Comparison of ENCODE assay signal across 26 mouse cellular contexts in genomic region chr15:6726130-6726808, GRCm38 (mm10). TPM values are rescaled to one million over a fixed set of nuclear protein-coding genes. Genes with fewer than 3 reads are reported as not detected.
DNase-seq lines count a peak whose midpoint lies in the region; ATAC-seq and TF ChIP-seq lines count a peak whose summit lies in the region.
"Had no signal": no experiment of that assay in that cellular context is flagged by ENCODE, and none has a peak within 500 bp of the region (broad histone marks: within the 10 kb centered on the region; RNA-seq: fewer than 3 reads in every experiment).

No protein-coding gene starts in this region.

- no peak overlapping the region for H3K4me2 ChIP-seq in stomach, embryonic 14.5 days (replicated peaks; ENCODE audit: low read depth, low read length)
- no peak overlapping the region for H3K4me2 ChIP-seq in heart, embryonic 11.5 days
- no peak overlapping the region for H3K4me2 ChIP-seq in midbrain, postnatal 0 days (ENCODE audit: low read depth, low read length, poor library complexity, severe bottlenecking)
- H3K4me2 ChIP-seq: hindbrain, embryonic 15.5 days; lung, embryonic 15.5 days; midbrain, embryonic 12.5 days; neural tube, embryonic 12.5 days; stomach, embryonic 15.5 days had no signal

- no peak overlapping the region for H3K4me3 ChIP-seq in stomach, embryonic 14.5 days (ENCODE audit: low read depth, low read length)
- no peak overlapping the region for H3K4me3 ChIP-seq in heart, embryonic 11.5 days (ENCODE audit: low read depth, low read length)
- no peak overlapping the region for H3K4me3 ChIP-seq in midbrain, postnatal 0 days (ENCODE audit: low read depth, low read length)
- H3K4me3 ChIP-seq: embryonic facial prominence, embryonic 10.5 days; hindbrain, embryonic 15.5 days; lung, embryonic 15.5 days; midbrain, embryonic 12.5 days; neural tube, embryonic 12.5 days; stomach, embryonic 15.5 days had no signal

- TF ChIP-seq CTCF in midbrain, postnatal 0 days (IDR thresholded peaks at IDR 0.05): no peak

- H3K9me3 ChIP-seq in stomach, embryonic 14.5 days (ENCODE audit: control insufficient read depth, low read depth, low read length): no peaks in the 10 kb centered on the region
- no peaks in the 10 kb centered on the region for H3K9me3 ChIP-seq in heart, embryonic 11.5 days (replicated peaks; ENCODE audit: control insufficient read depth, low read length)
- H3K9me3 ChIP-seq in midbrain, postnatal 0 days (ENCODE audit: low read length): no peaks in the 10 kb centered on the region
- H3K9me3 ChIP-seq: embryonic facial prominence, embryonic 10.5 days; G1E; hindbrain, embryonic 15.5 days; lung, embryonic 15.5 days; midbrain, embryonic 12.5 days; neural tube, embryonic 12.5 days; stomach, embryonic 15.5 days had no signal

- H3K27me3 ChIP-seq in stomach, embryonic 14.5 days (ENCODE audit: control insufficient read depth, insufficient read depth, low read length): no peaks in the 10 kb centered on the region
- no peaks in the 10 kb centered on the region for H3K27me3 ChIP-seq in heart, embryonic 11.5 days (ENCODE audit: control insufficient read depth, insufficient read depth, low read length)
- no peaks in the 10 kb centered on the region for H3K27me3 ChIP-seq in midbrain, postnatal 0 days (ENCODE audit: insufficient read depth, low read length)
- H3K27me3 ChIP-seq: CH12.LX; hindbrain, embryonic 15.5 days; lung, embryonic 15.5 days; midbrain, embryonic 12.5 days; neural tube, embryonic 12.5 days; stomach, embryonic 15.5 days had no signal

- peak; percentile 72 for DNase-seq in heart, adult 11 months
- no peak for DNase-seq in heart, adult 9 months (ENCODE audit: low spot score in 2 of 2)
- DNase-seq in gonadal fat pad, adult 2 months (ENCODE audit: low read depth): peak; percentile 46
- DNase-seq in kidney, postnatal 25 days: no peak
- DNase-seq in midbrain, postnatal 0 days (ENCODE audit: low spot score): no peak
- DNase-seq: adrenal gland, postnatal 25 days; cerebellum, adult 9-11 months; gastrocnemius, postnatal 25 days; kidney, adult 18-20 months; layer of hippocampus, adult 9-11 months; right cerebral cortex, postnatal 25 days; spleen, adult 18-20 months; thymus, adult 2 months; thymus, postnatal 4 days had no signal

- WGBS in stomach, embryonic 14.5 days: 63% methylated on average over 5 of the region's 5 CpGs
- 74% methylated on average over 5 of the region's 5 CpGs for WGBS in heart, embryonic 11.5 days (ENCODE audit: insufficient replicate concordance)
- 81% methylated on average over 5 of the region's 5 CpGs for WGBS in midbrain, postnatal 0 days

- no peak overlapping the region for H3K9ac ChIP-seq in stomach, embryonic 14.5 days (replicated peaks; ENCODE audit: low read depth, low read length)
- no peak overlapping the region for H3K9ac ChIP-seq in heart, embryonic 11.5 days (ENCODE audit: low read depth, low read length)
- H3K9ac ChIP-seq in midbrain, postnatal 0 days (replicated peaks; ENCODE audit: low read length, poor library complexity, severe bottlenecking): no peak overlapping the region
- H3K9ac ChIP-seq: hindbrain, embryonic 15.5 days; liver, embryonic 14.5 days; lung, embryonic 15.5 days; midbrain, embryonic 12.5 days; neural tube, embryonic 12.5 days; stomach, embryonic 15.5 days had no signal

- 0 out of 2 replicates have a peak, but pooled peaks cover 5% of the 10 kb centered on the region for H3K4me1 ChIP-seq in stomach, embryonic 14.5 days (ENCODE audit: control insufficient read depth, insufficient read depth, low read length)
- 0 out of 2 replicates have a peak, but pooled peaks cover 6% of the 10 kb centered on the region for H3K4me1 ChIP-seq in heart, embryonic 11.5 days (ENCODE audit: control insufficient read depth, insufficient read depth, low read length)
- H3K4me1 ChIP-seq in midbrain, postnatal 0 days (ENCODE audit: insufficient read depth, low read length): no peaks in the 10 kb centered on the region
- H3K4me1 ChIP-seq: embryonic facial prominence, embryonic 10.5 days; lung, embryonic 15.5 days; neural tube, embryonic 12.5 days; stomach, embryonic 15.5 days had no signal

- no peaks in the 10 kb centered on the region for H3K36me3 ChIP-seq in stomach, embryonic 14.5 days (ENCODE audit: control insufficient read depth, insufficient read depth, low read length)
- H3K36me3 ChIP-seq in heart, embryonic 11.5 days (ENCODE audit: control insufficient read depth, insufficient read depth, low read length): no peaks in the 10 kb centered on the region
- no peaks in the 10 kb centered on the region for H3K36me3 ChIP-seq in midbrain, postnatal 0 days (ENCODE audit: insufficient read depth, low read length)
- H3K36me3 ChIP-seq: embryonic facial prominence, embryonic 10.5 days; hindbrain, embryonic 15.5 days; lung, embryonic 15.5 days; midbrain, embryonic 12.5 days; neural tube, embryonic 12.5 days; stomach, embryonic 15.5 days had no signal

- H3K27ac ChIP-seq in stomach, embryonic 14.5 days (ENCODE audit: low read length): no peak overlapping the region
- no peak overlapping the region for H3K27ac ChIP-seq in heart, embryonic 11.5 days (ENCODE audit: low read depth, low read length)
- no peak overlapping the region for H3K27ac ChIP-seq in midbrain, postnatal 0 days (ENCODE audit: low read depth, low read length)
- H3K27ac ChIP-seq: embryonic facial prominence, embryonic 10.5 days; hindbrain, embryonic 15.5 days; liver, embryonic 14.5 days; lung, embryonic 15.5 days; midbrain, embryonic 12.5 days; neural tube, embryonic 12.5 days; stomach, embryonic 15.5 days had no signal

- ATAC-seq in CD4-positive, CD25-positive, alpha-beta regulatory T cell, adult 4 months: peak; percentile 88
- 0 out of 2 replicates have a peak, but pooled peaks have one; percentile 65 for ATAC-seq in stomach, embryonic 14.5 days (ENCODE audit: insufficient number of reproducible peaks, insufficient read depth, low FRiP score, low read depth)
- no peak for ATAC-seq in heart, embryonic 11.5 days (replicated peaks; ENCODE audit: insufficient number of reproducible peaks, low FRiP score, low TSS enrichment)
- ATAC-seq in midbrain, postnatal 0 days (ENCODE audit: low FRiP score): no peak

RNA-seq across cellular contexts. Expression of gene Rictor, which starts 18.1 kb away (rescaled TPM):
- 10 to 100 TPM; 27.3 to 30.9 TPM for polyA plus RNA-seq in CD4-positive, CD25-positive, alpha-beta regulatory T cell, adult 4 months (2017; shearing (Covaris generic))
- polyA plus RNA-seq in gonadal fat pad, adult 2 months (2012; rRNA removed): 7.8 and 8.5 TPM in 2 replicates
- 50.0 and 50.8 TPM in 2 replicates for polyA plus RNA-seq in stomach, embryonic 14.5 days (2014; fragmentation: Nextera tagmentation; extraction: Ambion mirVana)
- 35.0 and 38.4 TPM in 2 replicates for polyA plus RNA-seq in heart, embryonic 11.5 days (2014; fragmentation: Nextera tagmentation; extraction: Ambion mirVana)
- 32.1 and 41.5 TPM in 2 replicates for total RNA-seq in midbrain, postnatal 0 days (2014; rRNA removed)
- polyA plus RNA-seq in midbrain, postnatal 0 days (2015; fragmentation: Nextera tagmentation; extraction: Ambion mirVana): 30.2 and 36.8 TPM in 2 replicates

Comparison
In these comparisons a context has a peak if more than half of its experiments do, and no peak if none do; other contexts are left out.
1. DNase-seq: peak in heart, adult 11 months (single experiment) and gonadal fat pad, adult 2 months (single experiment); none in heart, adult 9 months (0 of 2), kidney, postnatal 25 days (0 of 2) and midbrain, postnatal 0 days (single experiment).
2. ATAC-seq: peak in CD4-positive, CD25-positive, alpha-beta regulatory T cell, adult 4 months (single experiment) and stomach, embryonic 14.5 days (single experiment); none in heart, embryonic 11.5 days (single experiment) and midbrain, postnatal 0 days (single experiment).